Mouse (Mus musculus) cerebellum, postnatal 36 days (tissue): ENCODE measurements around the gene Rbm6.

Experiments
- DNase-seq, 2 experiments: peaks; one replicate each; pipeline ENCODE4 v3.0.0; 2021 to 2022; ENCODE audit warnings: mixed read lengths in 2 of 2

Gene Rbm6

DNA sequence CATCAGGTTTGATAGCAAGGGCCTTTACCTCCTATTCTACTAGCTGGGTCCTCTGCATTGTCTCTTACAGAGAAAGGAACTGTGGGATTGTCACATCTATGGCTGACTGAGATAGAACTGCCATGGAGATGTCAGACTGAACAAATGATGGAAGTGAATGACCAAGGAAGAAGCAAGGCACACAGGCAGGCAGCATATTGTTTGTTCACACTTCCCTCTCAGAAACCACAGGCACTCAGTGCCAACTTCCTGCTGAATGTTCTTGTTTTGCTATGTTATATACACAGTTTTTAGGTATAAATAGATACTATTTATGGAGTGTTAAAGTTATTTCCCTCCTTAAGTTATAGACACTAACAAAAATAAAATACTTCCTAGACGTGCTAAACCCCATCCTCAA is 125.7 kb downstream of the Rbm6 start:
- DNase-seq: no peak

DNA sequence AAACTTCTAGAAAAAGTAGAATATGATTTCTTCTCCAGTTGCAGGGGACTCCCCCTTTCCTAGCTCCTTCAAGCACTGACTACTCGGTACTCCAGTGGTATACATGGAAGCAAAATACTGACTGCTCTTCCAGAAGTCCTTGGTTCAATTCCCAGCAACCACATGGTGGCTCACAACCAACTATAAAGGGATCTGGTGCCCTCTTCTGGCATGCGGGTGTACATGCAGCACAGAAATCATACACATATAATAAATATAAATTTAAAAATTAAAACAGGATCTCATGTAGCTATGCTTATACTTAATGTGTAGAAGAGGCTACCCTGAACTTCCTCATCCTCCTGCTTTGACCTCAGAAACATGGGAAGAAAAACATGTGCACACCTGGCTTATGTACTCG is 126.4 kb downstream of the Rbm6 start:
- DNase-seq: no peak

DNA sequence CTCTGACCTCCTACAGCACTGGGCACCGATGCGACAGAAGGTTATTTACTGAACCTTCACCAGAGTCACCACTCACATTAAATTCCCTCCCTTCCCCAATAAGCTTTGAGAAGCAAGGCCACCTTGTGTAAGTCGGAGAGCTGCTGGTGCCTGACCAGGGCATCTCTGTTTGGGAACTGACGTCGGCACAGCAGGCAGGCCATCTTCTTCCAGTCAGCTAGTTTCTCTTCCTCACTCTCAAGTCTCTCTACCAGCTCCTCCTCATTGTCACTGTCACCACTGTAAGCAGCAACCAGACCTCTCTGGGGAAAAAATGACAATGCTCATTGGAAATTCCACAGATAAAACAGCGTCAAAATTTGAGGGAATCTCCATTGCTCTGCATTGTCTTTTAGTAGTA is 129.0 kb downstream of the Rbm6 start:
- DNase-seq: no peak

GRCm38 (mm10) chr9:107738841-107739202 is 134.2 kb downstream of the Rbm6 start:
- peak; percentile 31 to 34 for DNase-seq

DNA sequence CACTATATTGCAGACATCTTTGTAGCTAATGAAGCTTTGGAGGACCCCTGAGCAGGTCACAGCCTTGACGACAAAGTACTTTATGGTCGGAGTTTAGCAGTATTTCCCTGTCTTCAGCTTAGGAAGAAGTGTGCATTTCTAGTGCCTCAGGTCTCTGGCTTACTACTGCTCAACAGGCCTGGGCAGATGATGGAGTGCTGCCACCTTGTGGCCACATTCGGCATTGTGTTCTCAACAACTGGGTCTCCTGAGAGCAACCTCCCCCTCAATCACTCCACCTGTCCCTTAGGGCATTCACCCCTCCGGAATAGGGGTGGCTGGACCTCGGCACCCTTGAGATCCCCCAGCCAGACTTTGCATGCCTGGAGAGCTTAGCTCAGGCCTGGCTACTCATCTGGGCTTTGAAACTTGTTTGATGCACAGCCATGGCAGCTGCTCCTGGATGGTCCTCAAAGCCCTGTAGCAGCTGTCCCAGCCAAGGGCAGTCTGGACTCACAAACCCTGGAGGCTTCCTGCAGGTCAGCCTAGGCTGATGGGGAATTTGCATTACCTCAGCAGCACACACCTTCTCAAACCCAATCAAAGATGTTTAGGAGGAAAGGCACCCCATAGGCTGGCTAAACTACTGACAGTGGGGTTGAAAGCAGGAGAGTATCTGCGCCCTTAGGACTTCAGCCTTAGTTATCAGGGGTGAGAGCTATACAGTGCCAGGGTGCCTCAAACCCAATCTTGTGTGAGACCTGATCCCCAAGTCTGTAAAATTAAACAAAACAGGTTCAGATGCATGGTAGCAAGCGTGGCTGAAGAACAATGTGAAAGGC is 134.8 kb downstream of the Rbm6 start:
- DNase-seq: peak; percentile 86 to 91

DNA sequence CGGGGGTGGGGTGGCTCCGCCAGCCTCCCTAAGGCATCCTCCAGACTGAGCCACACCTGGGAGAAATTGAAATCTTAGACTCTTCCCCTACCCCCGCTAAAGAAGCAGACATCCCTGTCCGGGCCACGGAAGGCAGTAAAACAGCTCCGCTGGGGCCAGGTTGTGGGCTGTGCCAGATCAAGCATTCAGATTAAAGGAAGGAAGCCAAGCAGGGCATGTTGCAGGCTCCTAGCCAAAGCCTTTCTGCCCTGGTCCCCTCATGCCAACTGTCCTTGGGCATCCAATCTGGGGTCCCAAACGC is 136.9 kb downstream of the Rbm6 start:
- peak in 1 of 2 experiments; percentile 25 for DNase-seq

DNA sequence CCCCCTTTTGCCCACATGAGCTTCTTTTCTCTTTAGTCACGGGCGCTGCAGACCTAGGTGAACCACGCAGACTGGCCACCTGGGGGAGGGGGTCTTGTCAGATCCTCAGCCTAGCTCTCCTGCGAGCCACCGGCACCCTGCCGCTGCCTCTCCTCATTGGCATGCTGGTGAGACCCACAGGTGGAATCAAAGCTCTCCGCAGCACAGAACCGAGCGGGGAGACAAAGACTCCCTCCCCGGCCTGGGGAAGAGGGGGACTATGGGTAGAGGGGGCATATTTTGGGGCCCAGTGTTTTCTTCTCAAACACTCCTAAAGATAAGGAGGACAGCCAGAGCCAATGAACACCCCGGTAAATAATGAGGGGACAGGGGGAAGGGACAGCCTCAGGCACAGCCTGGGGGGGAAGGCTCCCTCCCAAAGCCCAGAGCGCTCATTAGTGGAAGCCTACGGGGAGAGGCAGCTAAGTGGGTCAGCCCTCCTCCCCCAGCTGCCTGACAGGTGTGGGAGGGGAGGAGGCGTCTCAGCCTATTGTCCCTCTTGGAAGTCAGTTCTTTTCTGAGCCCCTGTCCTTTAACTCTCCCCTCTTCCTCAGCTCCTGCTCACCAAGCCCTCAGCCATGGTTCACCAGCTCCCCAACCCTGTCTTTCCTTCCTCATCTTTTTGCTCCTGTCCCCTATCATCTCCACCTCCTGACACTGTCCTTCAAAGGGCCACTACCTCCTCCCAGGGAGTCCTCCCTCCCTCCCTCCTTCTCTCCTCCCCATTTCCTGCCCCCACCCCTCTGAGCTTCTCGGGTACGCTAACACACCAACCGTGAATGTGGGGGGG is 137.5 kb downstream of the Rbm6 start:
- DNase-seq: peak in 1 of 2 experiments; percentile 2

DNA sequence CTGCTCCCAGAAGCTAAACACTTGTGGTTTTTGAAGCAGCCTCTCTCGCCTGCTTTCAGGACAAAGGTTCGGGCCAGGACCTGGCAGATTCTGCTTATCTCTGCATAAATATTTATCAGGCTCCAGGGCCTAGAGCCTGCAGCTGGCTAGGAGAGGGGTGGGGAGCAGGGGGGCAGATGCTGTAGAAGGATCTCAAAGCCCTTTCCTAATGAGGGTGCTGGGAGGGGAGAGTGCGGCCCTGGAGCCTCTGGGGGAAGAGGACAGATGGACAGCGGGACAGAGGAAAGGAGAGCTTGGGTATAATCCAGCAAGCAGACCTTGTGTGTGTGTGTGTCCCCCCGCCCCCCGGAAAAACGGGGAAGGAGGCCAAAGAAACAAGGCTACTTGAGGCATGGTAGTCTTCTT is 138.5 kb downstream of the Rbm6 start:
- DNase-seq: peak in 1 of 2 experiments; percentile 2

DNA sequence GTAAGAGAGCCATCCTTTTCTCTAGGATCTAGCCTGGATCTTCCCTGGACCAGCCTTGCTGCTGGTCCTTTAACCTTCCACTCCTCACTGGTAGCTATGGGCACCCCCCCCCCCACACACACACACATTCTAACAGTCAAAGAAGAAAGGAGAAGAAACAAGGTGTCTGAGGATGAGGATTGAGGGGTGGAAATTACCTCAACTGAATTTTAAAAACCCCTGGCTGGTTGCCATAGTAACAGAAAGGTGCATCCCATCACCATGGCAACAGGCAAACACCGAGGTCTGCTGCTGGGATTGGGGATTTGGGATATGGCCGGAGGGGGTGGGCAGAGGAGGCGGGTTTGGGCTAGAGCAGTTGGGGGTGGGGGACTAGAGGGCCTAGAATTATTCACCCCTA is 143.3 kb downstream of the Rbm6 start:
- no peak for DNase-seq

GRCm38 (mm10) chr9:107728919-107729670 is 143.9 kb downstream of the Rbm6 start:
- no peak for DNase-seq

DNA sequence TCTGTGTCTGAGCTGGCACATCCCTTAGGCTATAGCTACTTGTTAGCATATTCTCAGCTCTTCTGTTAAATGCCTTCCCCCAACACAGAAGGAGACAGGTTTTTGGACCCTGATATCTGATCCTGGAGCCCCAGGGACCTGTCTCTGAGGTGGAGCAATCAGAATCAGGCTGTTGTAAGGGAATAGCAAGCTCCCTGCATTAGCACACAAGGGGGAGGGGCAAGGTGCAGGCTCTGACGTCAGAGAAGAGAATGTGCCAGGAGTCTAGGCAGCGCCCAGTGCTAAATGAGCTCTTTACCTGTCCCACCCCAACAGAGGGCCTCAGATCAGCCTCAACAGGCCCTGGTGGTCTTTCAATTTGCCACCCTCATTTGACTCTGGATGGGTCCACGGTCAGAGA is 146.0 kb downstream of the Rbm6 start:
- DNase-seq: no peak

DNA sequence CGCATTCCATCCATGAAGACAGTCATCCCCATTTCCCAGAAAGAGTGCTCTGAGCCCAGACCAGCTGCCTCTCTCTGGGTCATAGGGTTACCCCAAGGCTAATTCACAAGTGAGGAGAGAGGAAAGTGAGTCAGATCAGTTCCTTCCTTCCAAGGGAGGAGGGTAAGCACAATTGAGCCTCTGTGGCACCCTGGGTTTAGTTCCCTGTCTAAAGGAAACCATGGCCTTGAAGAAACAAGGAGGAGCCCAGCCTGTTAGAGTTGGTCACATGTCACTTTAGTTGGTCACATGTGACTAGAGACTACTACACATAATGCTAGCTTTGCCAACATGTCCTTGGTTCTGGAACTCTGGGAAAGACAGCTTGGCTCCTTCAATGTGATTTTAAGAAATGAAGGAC is 148.2 kb downstream of the Rbm6 start:
- DNase-seq: no peak

- no peak for DNase-seq
Observed at GRCm38 (mm10) chr9:107723794-107724531, 149.1 kb downstream of the Rbm6 start.
